Mouse (Mus musculus) hindbrain, embryonic 14.5 days (tissue): ENCODE data around the gene Nemf. TPM values are rescaled to one million over a fixed set of nuclear protein-coding genes. Genes with fewer than 3 reads are reported as not detected.

Source experiments
- ATAC-seq: fragments of 200-750 bp; cut with Nextera tagmentation; 2 replicates; pipeline ENCODE4 v1.8.0; 2017; ENCODE audit warnings: moderate number of reproducible peaks, mild to moderate bottlenecking, moderate TSS enrichment, moderate library complexity; ENCODE audit not compliant: low FRiP score
- DNase-seq: peaks from one replicate; pipeline ENCODE4 v3.0.0-alpha.2; 2015; ENCODE audit warnings: low spot score
- H3K27ac ChIP-seq: fragments of 300-500 bp; sonication (generic); 2 replicates; pipeline ENCODE4 v1.5.1; 2014; ENCODE audit warnings: mild to moderate bottlenecking, moderate library complexity
- H3K27me3 ChIP-seq: fragments of 300-500 bp; sonication (generic); 2 replicates; pipeline ENCODE4 v1.6.1; 2014; ENCODE audit warnings: mild to moderate bottlenecking, low read length, mixed read lengths; ENCODE audit not compliant: control insufficient read depth, insufficient read depth
- H3K36me3 ChIP-seq: fragments of 300-500 bp; sonication (generic); replicated peaks from 2 replicates; pipeline ENCODE4 v1.6.1; 2014; ENCODE audit not compliant: control insufficient read depth, insufficient read depth
- H3K4me1 ChIP-seq: fragments of 300-500 bp; sonication (generic); replicated peaks from 2 replicates; pipeline ENCODE4 v1.6.1; 2014; ENCODE audit warnings: antibody characterized with exemption, low read length, mixed read lengths; ENCODE audit not compliant: control insufficient read depth, insufficient read depth
- H3K4me2 ChIP-seq: fragments of 300-500 bp; sonication (generic); replicated peaks from 2 replicates; pipeline ENCODE4 v1.6.1; 2014; ENCODE audit warnings: mild to moderate bottlenecking, moderate library complexity
- H3K4me3 ChIP-seq: fragments of 300-500 bp; sonication (generic); replicated peaks from 2 replicates; pipeline ENCODE4 v1.5.1; 2014; ENCODE audit warnings: mild to moderate bottlenecking, low read length
- H3K9ac ChIP-seq: fragments of 300-500 bp; sonication (generic); 2 replicates; pipeline ENCODE4 v1.6.1; 2014
- H3K9me3 ChIP-seq: fragments of 300-500 bp; sonication (generic); 2 replicates; pipeline ENCODE4 v1.6.1; 2016; ENCODE audit warnings: low read length; ENCODE audit not compliant: control insufficient read depth
- WGBS: fragments of 180-500 bp; shearing (Covaris S2); extraction: QIAGEN DNeasy Blood & Tissue Kit; methylation state at CpG from one replicate; pipeline ENCODE4 v1.1.7; 2014; 5-methylcytosine and 5-hydroxymethylcytosine counted together
- polyA plus RNA-seq: library from polyadenylated mRNA; unstranded; fragments of >200 nt; fragmentation: Nextera tagmentation; extraction: Ambion mirVana; gene quantifications from 2 replicates; pipeline ENCODE4 v1.2.1, GENCODE M21; 2014

Nemf gene
- polyA plus RNA-seq, 1 experiment from 2014 or later: 77.2 TPM

- WGBS: 93% methylated on average over 8 of the region's 8 CpGs
- DNase-seq: no peak
These were observed 69.4 kb downstream of the Nemf start for GRCm38 (mm10) chr12:69287535-69287934.

GRCm38 (mm10) chr12:69283146-69283545, 73.8 kb downstream of the Nemf start:
- DNase-seq: no peak
- Histone ChIP-seq H3K4me2 (no peak overlapping the region), H3K27ac (no peak overlapping the region), H3K36me3 (no peaks in the 10 kb centered on the region), H3K9me3 (no peaks in the 10 kb centered on the region), H3K4me3 (no peak overlapping the region), H3K27me3 (no peaks in the 10 kb centered on the region), H3K4me1 (no peaks in the 10 kb centered on the region), H3K9ac (no peak overlapping the region)
- 87% methylated on average over 7 of the region's 7 CpGs for WGBS
- no peak for ATAC-seq

More at GRCm38 (mm10) chr12:69287535-69287934, 69.4 kb downstream of the Nemf start:
- no peaks in the 10 kb centered on the region for H3K27me3 ChIP-seq
- H3K4me1 ChIP-seq: no peaks in the 10 kb centered on the region
- no peak overlapping the region for H3K4me3 ChIP-seq
- H3K9ac ChIP-seq: no peak overlapping the region
- no peak overlapping the region for H3K4me2 ChIP-seq
- H3K36me3 ChIP-seq: no peaks in the 10 kb centered on the region
- no peaks in the 10 kb centered on the region for H3K9me3 ChIP-seq
- ATAC-seq: no peak
- no peak overlapping the region for H3K27ac ChIP-seq

GRCm38 (mm10) chr12:69280915-69281314, 76.0 kb downstream of the Nemf start:
- Histone ChIP-seq H3K4me2 (no peak overlapping the region), H3K36me3 (no peaks in the 10 kb centered on the region), H3K27me3 (no peaks in the 10 kb centered on the region), H3K9me3 (no peaks in the 10 kb centered on the region), H3K27ac (no peak overlapping the region), H3K9ac (no peak overlapping the region), H3K4me1 (no peaks in the 10 kb centered on the region), H3K4me3 (no peak overlapping the region)
- WGBS: 91% methylated on average over 3 of the region's 3 CpGs
- ATAC-seq: no peak
- DNase-seq: no peak

- no peaks in the 10 kb centered on the region for H3K4me1 ChIP-seq
- WGBS: 70% methylated on average over 1 of the region's 1 CpGs
- H3K4me2 ChIP-seq: no peak overlapping the region
- H3K4me3 ChIP-seq: no peak overlapping the region
- H3K27ac ChIP-seq: no peak overlapping the region
- DNase-seq (no peak), ATAC-seq (no peak)
- no peaks in the 10 kb centered on the region for H3K27me3 ChIP-seq
- no peak overlapping the region for H3K9ac ChIP-seq
- no peaks in the 10 kb centered on the region for H3K9me3 ChIP-seq
- no peaks in the 10 kb centered on the region for H3K36me3 ChIP-seq
These were observed 77.0 kb downstream of the Nemf start for GRCm38 (mm10) chr12:69279931-69280469.

GRCm38 (mm10) chr12:69268956-69269355, 88.0 kb downstream of the Nemf start:
- H3K9me3 ChIP-seq: no peaks in the 10 kb centered on the region
- no peak overlapping the region for H3K9ac ChIP-seq
- H3K27ac ChIP-seq: no peak overlapping the region
- WGBS: 89% methylated on average over 2 of the region's 2 CpGs
- DNase-seq: no peak
- ATAC-seq: no peak
- H3K4me2 ChIP-seq: no peak overlapping the region
- H3K36me3 ChIP-seq: no peaks in the 10 kb centered on the region
- H3K4me1 ChIP-seq: no peaks in the 10 kb centered on the region
- H3K27me3 ChIP-seq: no peaks in the 10 kb centered on the region
- H3K4me3 ChIP-seq: no peak overlapping the region

GRCm38 (mm10) chr12:69267956-69268632, 88.9 kb downstream of the Nemf start:
- Histone ChIP-seq H3K4me1 (no peaks in the 10 kb centered on the region), H3K4me2 (no peak overlapping the region), H3K4me3 (no peak overlapping the region), H3K9me3 (no peaks in the 10 kb centered on the region), H3K27ac (no peak overlapping the region), H3K9ac (no peak overlapping the region), H3K36me3 (no peaks in the 10 kb centered on the region), H3K27me3 (no peaks in the 10 kb centered on the region)
- DNase-seq (no peak), ATAC-seq (no peak)
- 69% methylated on average over 11 of the region's 11 CpGs for WGBS

GRCm38 (mm10) chr12:69265031-69265430, 91.9 kb downstream of the Nemf start:
- 90% methylated on average over 3 of the region's 3 CpGs for WGBS
- Histone ChIP-seq H3K9me3 (no peaks in the 10 kb centered on the region), H3K9ac (no peak overlapping the region), H3K27ac (no peak overlapping the region), H3K4me2 (no peak overlapping the region), H3K4me1 (no peaks in the 10 kb centered on the region), H3K36me3 (no peaks in the 10 kb centered on the region), H3K4me3 (no peak overlapping the region), H3K27me3 (no peaks in the 10 kb centered on the region)
- no peak for DNase-seq
- ATAC-seq: no peak

- Histone ChIP-seq H3K4me3 (no peak overlapping the region), H3K4me1 (no peaks in the 10 kb centered on the region), H3K4me2 (no peak overlapping the region), H3K36me3 (no peaks in the 10 kb centered on the region), H3K27me3 (no peaks in the 10 kb centered on the region), H3K9me3 (no peaks in the 10 kb centered on the region), H3K9ac (no peak overlapping the region), H3K27ac (no peak overlapping the region)
- WGBS: 91% methylated on average over 5 of the region's 5 CpGs
- ATAC-seq: no peak
- no peak for DNase-seq
These were observed 94.7 kb downstream of the Nemf start for GRCm38 (mm10) chr12:69262251-69262650.
